Mouse (Mus musculus) large intestine, adult 2 months (tissue): ENCODE measurements around the gene Galm. TPM values are rescaled to one million over a fixed set of nuclear protein-coding genes. Genes with fewer than 3 reads are reported as not detected.

ENCODE experiments used
- DNase-seq: peaks from one replicate; pipeline ENCODE4 v3.0.0-alpha.2; 2012; ENCODE audit warnings: low read depth, low spot score
- WGBS: fragments of 180-500 bp; shearing (Covaris S2); methylation state at CpG from one replicate; pipeline ENCODE4 v1.1.7; 2018; 5-methylcytosine and 5-hydroxymethylcytosine counted together
- polyA plus RNA-seq: library from polyadenylated mRNA; depleted of rRNA; stranded (reverse); fragments of >200 nt; gene quantifications from 2 replicates; pipeline ENCODE4 v1.2.3, GENCODE M21; 2012; rRNA removed

Gene Galm
- 40.4 and 76.9 TPM in 2 replicates for polyA plus RNA-seq

DNA sequence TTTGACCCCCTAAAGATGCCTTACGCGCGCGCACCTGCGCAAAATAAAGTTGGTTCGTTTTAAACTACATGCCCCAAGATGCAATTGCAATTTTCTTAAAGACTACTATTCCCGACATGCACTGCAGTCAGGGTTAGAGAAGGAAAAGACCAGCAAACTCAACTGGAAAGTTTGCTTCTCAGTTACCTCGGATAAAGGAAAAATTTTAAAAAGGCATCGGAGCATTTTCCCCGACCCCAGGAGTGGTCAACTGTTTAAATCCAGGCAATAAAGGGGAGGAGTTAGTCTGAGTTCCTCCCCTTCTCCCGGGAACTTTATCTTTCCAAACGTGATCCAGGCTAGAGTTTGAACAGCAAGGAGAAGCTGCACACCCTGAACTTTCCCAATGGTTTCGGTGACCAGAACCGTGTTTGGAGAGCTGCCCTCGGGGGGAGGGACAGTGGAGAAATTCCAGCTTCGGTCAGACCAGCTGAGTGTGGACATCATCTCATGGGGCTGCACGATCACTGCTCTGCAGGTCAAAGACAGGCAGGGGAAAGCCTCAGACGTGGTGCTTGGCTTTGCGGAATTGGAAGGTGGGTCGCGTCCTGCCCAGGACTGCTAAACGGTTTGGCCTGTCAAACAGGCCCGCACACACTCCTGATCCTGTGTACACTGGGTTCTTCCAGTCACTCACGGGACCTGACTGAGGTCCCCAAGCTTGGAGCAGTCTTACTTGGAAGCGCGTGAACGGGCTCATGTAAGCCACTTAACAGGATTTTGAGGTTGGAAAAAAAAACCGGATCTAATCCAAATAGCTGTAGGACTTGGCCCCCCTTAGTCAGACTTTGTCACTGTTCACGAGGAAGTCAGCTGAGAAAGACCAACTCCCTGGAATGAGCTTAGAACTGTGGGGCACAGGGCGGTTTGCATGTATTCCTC is at the start of gene Galm:
Galm (plus strand) TSS at position 141 of the 921 bp plus-strand sequence.
- WGBS = 2% methylated on average over 30 of the region's 30 CpGs
- DNase-seq = no peak

GRCm38 (mm10) chr17:80078726-80079125 is 48.5 kb upstream of the Galm start:
- 75% methylated on average over 4 of the region's 4 CpGs for WGBS
- no peak for DNase-seq

GRCm38 (mm10) chr17:80083223-80083622 is 44.0 kb upstream of the Galm start:
- no peak for DNase-seq
- 66% methylated on average over 6 of the region's 6 CpGs for WGBS

- DNase-seq = no peak
- WGBS = 43% methylated on average over 9 of the region's 9 CpGs
Observed at GRCm38 (mm10) chr17:80084424-80084823, 42.8 kb upstream of the Galm start.

GRCm38 (mm10) chr17:80086591-80086990 is 40.7 kb upstream of the Galm start:
- 87% methylated on average over 11 of the region's 11 CpGs for WGBS
- no peak for DNase-seq

DNA sequence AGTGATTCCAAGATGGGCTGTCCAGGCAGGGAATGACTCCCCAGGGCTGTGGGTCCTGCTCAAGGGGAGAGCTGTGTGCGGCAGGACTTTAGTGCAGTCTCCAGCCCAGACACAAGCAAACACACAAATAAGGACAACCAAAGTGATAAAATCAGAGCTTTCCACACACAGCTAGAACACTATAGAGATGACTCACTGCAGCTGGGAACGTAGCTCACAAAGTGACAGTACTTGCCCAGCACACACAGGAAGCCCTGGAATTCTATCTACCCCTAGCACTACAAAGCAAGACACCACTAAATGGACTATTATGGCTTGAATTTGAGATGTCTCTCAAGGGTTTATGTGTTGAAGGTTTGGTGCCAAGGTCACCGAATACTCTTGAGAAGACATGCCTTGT is 39.1 kb upstream of the Galm start:
- no peak for DNase-seq
- 85% methylated on average over 3 of the region's 3 CpGs for WGBS

GRCm38 (mm10) chr17:80090551-80090950 is 36.7 kb upstream of the Galm start:
- 41% methylated on average over 4 of the region's 4 CpGs for WGBS
- no peak for DNase-seq

- 35% methylated on average over 6 of the region's 6 CpGs for WGBS
- DNase-seq = no peak
Observed at GRCm38 (mm10) chr17:80091879-80092549, 35.3 kb upstream of the Galm start.

DNA sequence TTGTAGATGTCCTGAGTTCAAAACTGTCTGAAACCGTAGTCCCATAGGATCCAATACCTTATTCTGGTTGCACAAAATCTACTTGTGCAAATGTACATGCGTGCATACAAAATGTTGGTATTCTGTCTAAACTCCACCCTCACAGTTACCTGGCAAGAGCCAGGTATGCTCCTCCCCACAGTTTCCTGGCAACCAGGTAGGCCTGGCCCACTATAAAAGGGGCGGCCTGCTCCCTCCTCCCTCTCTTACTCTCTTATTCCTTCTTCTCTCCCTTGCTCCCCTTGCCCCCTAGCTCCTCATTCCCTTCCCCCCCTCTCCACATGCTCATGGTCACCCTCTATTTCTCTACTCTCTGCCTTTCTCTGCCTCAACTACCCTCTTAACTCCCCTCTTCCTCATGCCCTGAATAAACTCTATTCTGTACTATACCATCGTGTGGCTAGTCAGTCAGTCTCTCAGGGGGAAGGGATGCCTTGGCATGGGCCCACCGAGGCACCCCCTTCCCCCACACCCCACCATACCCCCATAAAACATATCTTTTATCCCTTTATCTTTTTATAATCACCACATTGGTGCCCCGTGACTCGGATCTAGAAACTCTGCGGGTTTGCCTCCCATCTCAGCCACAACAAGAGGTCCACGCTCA is 31.9 kb upstream of the Galm start:
- DNase-seq = no peak
- WGBS = 42% methylated on average over 9 of the region's 9 CpGs

DNA sequence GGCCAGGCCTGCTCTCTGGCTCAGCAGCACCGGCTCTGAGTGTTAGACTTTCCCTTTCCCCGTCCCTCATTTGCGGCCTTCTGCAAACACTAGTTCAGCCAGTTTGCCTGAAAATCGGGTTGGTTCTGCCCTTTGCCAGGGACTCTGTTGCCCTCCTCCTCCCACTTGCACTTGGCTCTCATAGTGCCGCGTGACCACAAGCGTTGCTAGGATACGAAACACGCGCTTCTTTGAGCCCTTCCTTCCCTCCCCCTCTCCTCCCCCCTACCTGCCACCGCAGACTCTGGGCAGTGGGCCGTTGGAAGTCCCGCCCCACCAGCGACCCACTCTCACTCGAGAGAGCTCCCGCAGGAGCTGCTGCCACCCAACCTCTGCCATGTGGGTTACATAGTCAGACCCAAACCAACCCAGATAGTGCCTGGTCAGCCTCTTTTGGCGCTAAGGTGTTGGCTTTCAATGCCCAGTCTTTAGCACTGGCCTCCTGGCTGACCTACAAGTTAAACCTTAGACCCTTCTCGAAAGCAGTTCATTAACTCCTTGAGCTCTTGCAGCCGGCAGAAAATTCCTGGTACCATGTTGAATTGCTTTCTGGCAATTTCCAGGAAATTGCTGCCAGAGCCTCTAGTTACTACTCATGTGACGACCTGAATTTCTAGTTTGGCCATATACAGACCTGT is 31.1 kb upstream of the Galm start:
- 11% methylated on average over 20 of the region's 20 CpGs for WGBS
- peak; percentile 64 for DNase-seq

- no peak for DNase-seq
- WGBS = 43% methylated on average over 8 of the region's 8 CpGs
Observed at GRCm38 (mm10) chr17:80096720-80097114, 30.6 kb upstream of the Galm start.

DNA sequence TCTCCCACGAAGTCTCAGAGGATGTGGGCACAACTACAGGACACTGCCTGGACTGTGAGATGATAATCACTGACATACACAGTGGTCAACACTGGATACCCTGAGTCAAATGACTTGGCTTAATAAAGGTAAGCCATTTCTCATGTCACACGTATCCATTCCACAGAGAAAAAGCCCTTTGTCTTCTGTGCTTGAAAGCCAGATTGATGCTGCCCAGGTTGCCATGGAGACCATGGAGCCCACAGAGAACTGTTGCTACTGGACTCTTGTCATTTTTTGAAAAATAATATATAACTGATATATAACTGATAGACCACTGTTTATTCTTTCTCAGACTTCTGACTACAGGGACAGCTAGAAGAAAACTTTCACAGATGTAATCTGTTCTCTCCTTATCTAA is 30.1 kb upstream of the Galm start:
- 40% methylated on average over 2 of the region's 2 CpGs for WGBS
- DNase-seq = no peak

DNA sequence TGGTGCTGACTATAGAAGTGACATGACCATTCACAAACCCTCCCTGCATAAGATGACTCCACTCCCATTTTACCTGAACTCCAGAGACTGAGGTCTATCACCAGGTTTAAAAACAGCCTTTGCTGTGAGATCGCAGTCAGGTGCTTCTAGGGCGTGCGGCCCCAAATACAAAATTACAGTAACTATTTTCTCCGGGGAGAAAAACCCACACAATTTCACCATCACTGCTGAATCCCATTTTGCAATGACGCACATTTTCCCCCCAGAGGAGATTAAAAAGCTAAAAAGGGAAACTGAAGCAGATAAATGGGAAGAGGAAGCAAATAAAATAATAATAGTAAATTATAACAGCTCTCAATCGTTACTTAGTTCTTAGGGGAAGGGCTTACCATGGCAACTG is 27.4 kb upstream of the Galm start:
- 76% methylated on average over 6 of the region's 6 CpGs for WGBS
- no peak for DNase-seq

DNA sequence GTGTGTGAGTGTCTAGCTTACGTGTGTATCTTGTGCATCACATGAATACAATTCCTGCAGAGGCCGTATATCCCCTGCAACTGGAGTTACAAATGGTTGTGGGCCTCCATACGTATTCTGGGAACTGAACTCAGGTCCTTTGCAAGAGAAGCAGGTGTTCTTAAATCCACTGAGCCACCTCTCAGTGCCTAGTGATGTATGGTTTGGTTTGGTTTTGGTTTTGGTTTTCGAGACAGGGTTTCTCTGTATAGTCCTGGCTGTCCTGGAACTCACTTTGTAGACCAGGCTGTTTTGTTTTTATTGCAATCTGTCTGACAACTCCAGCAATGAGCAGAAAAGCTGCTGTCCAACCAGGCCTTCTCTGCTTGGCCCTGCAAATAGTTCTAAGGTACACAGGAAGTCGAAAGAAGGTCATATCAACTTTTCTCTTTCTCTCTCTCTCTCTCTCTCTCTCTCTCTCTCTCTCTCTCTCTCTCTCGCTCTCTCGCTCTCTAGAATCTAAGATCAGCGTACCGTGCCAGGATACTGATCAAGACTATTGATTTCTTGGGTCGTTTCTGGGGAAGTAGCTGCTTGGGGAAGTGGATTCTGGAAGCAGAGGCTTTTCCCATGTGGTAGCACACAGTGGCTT is 21.8 kb upstream of the Galm start:
- WGBS = 73% methylated on average over 10 of the region's 10 CpGs
- no peak for DNase-seq

- WGBS = 71% methylated on average over 5 of the region's 5 CpGs
Observed at GRCm38 (mm10) chr17:80112665-80113305, 14.5 kb upstream of the Galm start.

DNA sequence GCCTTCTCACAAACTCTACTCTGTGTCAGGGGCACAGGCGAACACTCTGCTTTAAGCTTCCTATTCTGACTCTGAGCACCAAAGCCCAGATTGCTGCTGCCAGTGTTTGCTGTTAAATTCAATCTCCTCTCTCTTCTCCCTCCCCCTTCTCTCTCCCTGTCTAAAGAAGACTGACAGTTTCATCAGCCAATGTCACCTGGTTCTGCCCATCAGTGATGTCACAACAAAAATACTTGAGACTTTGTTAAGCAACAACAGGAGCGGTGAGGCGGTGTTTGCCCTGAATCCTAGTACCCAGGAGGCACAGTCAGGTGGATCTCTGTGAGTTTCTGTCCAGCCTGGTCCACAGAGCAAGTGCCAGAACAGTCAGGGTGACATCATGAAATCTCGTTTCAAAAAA is 13.8 kb upstream of the Galm start:
- 95% methylated on average over 4 of the region's 4 CpGs for WGBS
- no peak for DNase-seq

More at GRCm38 (mm10) chr17:80112665-80113305, 14.5 kb upstream of the Galm start:
- no peak for DNase-seq

GRCm38 (mm10) chr17:80120396-80120795 is 6.9 kb upstream of the Galm start:
- DNase-seq = no peak
- WGBS = 93% methylated on average over 3 of the region's 3 CpGs

- DNase-seq = peak; percentile 58
- WGBS = 21% methylated on average over 1 of the region's 1 CpGs
Observed at GRCm38 (mm10) chr17:80121833-80122232, 5.4 kb upstream of the Galm start.
